Mouse (Mus musculus): ENCODE results near the gene Ffar1. TPM values are rescaled to one million over a fixed set of nuclear protein-coding genes. Genes with fewer than 3 reads are reported as not detected.

The Ffar1 gene
- polyA plus RNA-seq (2014; fragmentation: Nextera tagmentation; extraction: Ambion mirVana) = not detected in 2 replicates

- Histone ChIP-seq H3K36me3 (ENCODE audit: control insufficient read depth, insufficient read depth, low read length) (no peaks in the 10 kb centered on the region), H3K9ac (ENCODE audit: low read depth, low read length) (no peak within 1 kb of the TSS), H3K9me3 (ENCODE audit: control insufficient read depth, low read length) (no peaks in the 10 kb centered on the region), H3K27ac (ENCODE audit: low read depth, low read length) (no peak within 1 kb of the TSS), H3K27me3 (ENCODE audit: control insufficient read depth, insufficient read depth, low read length) (no peaks in the 10 kb centered on the region; the same call in 1 of the 2 replicates), H3K4me3 (ENCODE audit: low read length) (no peak within 1 kb of the TSS), H3K4me1 (ENCODE audit: control insufficient read depth, insufficient read depth, low read length) (0 out of 2 replicates have a peak, but pooled peaks cover 3% of the 10 kb centered on the region), H3K4me2 (replicated peaks; ENCODE audit: low read depth, low read length) (no peak within 1 kb of the TSS)
- WGBS = 88% methylated on average over 12 of the region's 12 CpGs
- ATAC-seq (ENCODE audit: low FRiP score, low TSS enrichment) = no peak
Measured at GRCm38 (mm10) chr7:30861464-30861863, at the start of gene Ffar1. TSS of gene Ffar1 (minus strand) at chr7:30861564.

GRCm38 (mm10) chr7:30909773-30910172 lies 48.4 kb upstream of the Ffar1 start:
- Histone ChIP-seq H3K4me2 (replicated peaks; ENCODE audit: low read depth, low read length) (no peak overlapping the region), H3K9ac (ENCODE audit: low read depth, low read length) (no peak overlapping the region), H3K27me3 (ENCODE audit: control insufficient read depth, insufficient read depth, low read length) (no peaks in the 10 kb centered on the region), H3K4me1 (ENCODE audit: control insufficient read depth, insufficient read depth, low read length) (0 out of 2 replicates have a peak, but pooled peaks cover 3% of the 10 kb centered on the region), H3K36me3 (ENCODE audit: control insufficient read depth, insufficient read depth, low read length) (no peaks in the 10 kb centered on the region), H3K4me3 (ENCODE audit: low read length) (no peak overlapping the region), H3K9me3 (ENCODE audit: control insufficient read depth, low read length) (no peaks in the 10 kb centered on the region), H3K27ac (ENCODE audit: low read depth, low read length) (no peak overlapping the region)
- 80% methylated on average over 6 of the region's 6 CpGs for WGBS
- no peak for ATAC-seq (ENCODE audit: low FRiP score, low TSS enrichment)

- Histone ChIP-seq H3K27ac (ENCODE audit: low read depth, low read length) (no peak overlapping the region), H3K4me2 (replicated peaks; ENCODE audit: low read depth, low read length) (peak overlapping the region; percentile 58), H3K4me3 (ENCODE audit: low read length) (peak overlapping the region; percentile 31), H3K36me3 (ENCODE audit: control insufficient read depth, insufficient read depth, low read length) (no peaks in the 10 kb centered on the region), H3K9ac (ENCODE audit: low read depth, low read length) (no peak overlapping the region), H3K9me3 (ENCODE audit: control insufficient read depth, low read length) (no peaks in the 10 kb centered on the region), H3K27me3 (ENCODE audit: control insufficient read depth, insufficient read depth, low read length) (no peaks in the 10 kb centered on the region), H3K4me1 (ENCODE audit: control insufficient read depth, insufficient read depth, low read length) (0 out of 2 replicates have a peak, but pooled peaks cover 3% of the 10 kb centered on the region)
- ATAC-seq (ENCODE audit: low FRiP score, low TSS enrichment) = peak; percentile 47; the same call in 1 of the 2 replicates
- 25% methylated on average over 16 of the region's 17 CpGs for WGBS
Measured at GRCm38 (mm10) chr7:30908992-30909431, 47.6 kb upstream of the Ffar1 start.

- ATAC-seq (ENCODE audit: low FRiP score, low TSS enrichment) = peak; percentile 84
- Histone ChIP-seq H3K9me3 (ENCODE audit: control insufficient read depth, low read length) (no peaks in the 10 kb centered on the region), H3K4me1 (ENCODE audit: control insufficient read depth, insufficient read depth, low read length) (0 out of 2 replicates have a peak, but pooled peaks cover 3% of the 10 kb centered on the region), H3K27me3 (ENCODE audit: control insufficient read depth, insufficient read depth, low read length) (no peaks in the 10 kb centered on the region), H3K4me2 (replicated peaks; ENCODE audit: low read depth, low read length) (peak overlapping the region; percentile 58), H3K4me3 (ENCODE audit: low read length) (peak overlapping the region; percentile 31), H3K9ac (ENCODE audit: low read depth, low read length) (peak overlapping the region; percentile 31; the same call in 1 of the 2 replicates), H3K36me3 (ENCODE audit: control insufficient read depth, insufficient read depth, low read length) (no peaks in the 10 kb centered on the region), H3K27ac (ENCODE audit: low read depth, low read length) (no peak overlapping the region)
- 3% methylated on average over 23 of the region's 26 CpGs for WGBS
Measured at GRCm38 (mm10) chr7:30908277-30908991, 47.1 kb upstream of the Ffar1 start.

- Histone ChIP-seq H3K4me3 (ENCODE audit: low read length) (no peak overlapping the region), H3K27me3 (ENCODE audit: control insufficient read depth, insufficient read depth, low read length) (no peaks in the 10 kb centered on the region), H3K4me1 (ENCODE audit: control insufficient read depth, insufficient read depth, low read length) (0 out of 2 replicates have a peak, but pooled peaks cover 7% of the 10 kb centered on the region), H3K9me3 (ENCODE audit: control insufficient read depth, low read length) (no peaks in the 10 kb centered on the region), H3K9ac (ENCODE audit: low read depth, low read length) (no peak overlapping the region), H3K27ac (ENCODE audit: low read depth, low read length) (no peak overlapping the region), H3K36me3 (ENCODE audit: control insufficient read depth, insufficient read depth, low read length) (no peaks in the 10 kb centered on the region), H3K4me2 (replicated peaks; ENCODE audit: low read depth, low read length) (no peak overlapping the region)
- 52% methylated on average over 4 of the region's 4 CpGs for WGBS
- ATAC-seq (ENCODE audit: low FRiP score, low TSS enrichment) = no peak
Measured at GRCm38 (mm10) chr7:30904042-30904441, 42.7 kb upstream of the Ffar1 start.

GRCm38 (mm10) chr7:30895217-30895616 lies 33.9 kb upstream of the Ffar1 start:
- no peaks in the 10 kb centered on the region for H3K27me3 ChIP-seq (ENCODE audit: control insufficient read depth, insufficient read depth, low read length)
- no peak overlapping the region for H3K27ac ChIP-seq (ENCODE audit: low read depth, low read length)
- no peaks in the 10 kb centered on the region for H3K36me3 ChIP-seq (ENCODE audit: control insufficient read depth, insufficient read depth, low read length)
- no peak overlapping the region for H3K4me2 ChIP-seq (replicated peaks; ENCODE audit: low read depth, low read length)
- H3K4me3 ChIP-seq (ENCODE audit: low read length) = no peak overlapping the region
- no peaks in the 10 kb centered on the region for H3K9me3 ChIP-seq (ENCODE audit: control insufficient read depth, low read length)
- WGBS = 82% methylated on average over 3 of the region's 3 CpGs
- no peak overlapping the region for H3K9ac ChIP-seq (ENCODE audit: low read depth, low read length)
- H3K4me1 ChIP-seq (ENCODE audit: control insufficient read depth, insufficient read depth, low read length) = peaks cover 9% of the 10 kb centered on the region; the same call in 1 of the 2 replicates
- ATAC-seq (ENCODE audit: low FRiP score, low TSS enrichment) = no peak

- Histone ChIP-seq H3K36me3 (ENCODE audit: control insufficient read depth, insufficient read depth, low read length) (no peaks in the 10 kb centered on the region), H3K9me3 (ENCODE audit: control insufficient read depth, low read length) (no peaks in the 10 kb centered on the region), H3K9ac (ENCODE audit: low read depth, low read length) (no peak overlapping the region), H3K4me1 (ENCODE audit: control insufficient read depth, insufficient read depth, low read length) (peaks cover 5% of the 10 kb centered on the region; the same call in 1 of the 2 replicates), H3K4me3 (ENCODE audit: low read length) (no peak overlapping the region), H3K27ac (ENCODE audit: low read depth, low read length) (0 out of 2 replicates have a peak overlapping the region, but pooled peaks have one; percentile 3), H3K27me3 (ENCODE audit: control insufficient read depth, insufficient read depth, low read length) (no peaks in the 10 kb centered on the region), H3K4me2 (replicated peaks; ENCODE audit: low read depth, low read length) (no peak overlapping the region)
- WGBS = 39% methylated on average over 3 of the region's 3 CpGs
- no peak for ATAC-seq (ENCODE audit: low FRiP score, low TSS enrichment)
Measured at GRCm38 (mm10) chr7:30892515-30892914, 31.2 kb upstream of the Ffar1 start.

- no peaks in the 10 kb centered on the region for H3K9me3 ChIP-seq (ENCODE audit: control insufficient read depth, low read length)
- no peak for ATAC-seq (ENCODE audit: low FRiP score, low TSS enrichment)
- 74% methylated on average over 9 of the region's 9 CpGs for WGBS
- no peak overlapping the region for H3K4me2 ChIP-seq (replicated peaks; ENCODE audit: low read depth, low read length)
- no peaks in the 10 kb centered on the region for H3K27me3 ChIP-seq (ENCODE audit: control insufficient read depth, insufficient read depth, low read length)
- peaks cover 5% of the 10 kb centered on the region; the same call in 1 of the 2 replicates for H3K4me1 ChIP-seq (ENCODE audit: control insufficient read depth, insufficient read depth, low read length)
- no peak overlapping the region for H3K27ac ChIP-seq (ENCODE audit: low read depth, low read length)
- H3K4me3 ChIP-seq (ENCODE audit: low read length) = no peak overlapping the region
- no peaks in the 10 kb centered on the region for H3K36me3 ChIP-seq (ENCODE audit: control insufficient read depth, insufficient read depth, low read length)
- H3K9ac ChIP-seq (ENCODE audit: low read depth, low read length) = no peak overlapping the region
Measured at GRCm38 (mm10) chr7:30891746-30892145, 30.4 kb upstream of the Ffar1 start.

- Histone ChIP-seq H3K27me3 (ENCODE audit: control insufficient read depth, insufficient read depth, low read length) (no peaks in the 10 kb centered on the region), H3K4me2 (replicated peaks; ENCODE audit: low read depth, low read length) (no peak overlapping the region), H3K36me3 (ENCODE audit: control insufficient read depth, insufficient read depth, low read length) (no peaks in the 10 kb centered on the region), H3K4me3 (ENCODE audit: low read length) (no peak overlapping the region), H3K9me3 (ENCODE audit: control insufficient read depth, low read length) (no peaks in the 10 kb centered on the region), H3K4me1 (ENCODE audit: control insufficient read depth, insufficient read depth, low read length) (peaks cover 5% of the 10 kb centered on the region; the same call in 1 of the 2 replicates), H3K27ac (ENCODE audit: low read depth, low read length) (no peak overlapping the region), H3K9ac (ENCODE audit: low read depth, low read length) (no peak overlapping the region)
- 59% methylated on average over 2 of the region's 2 CpGs for WGBS
- no peak for ATAC-seq (ENCODE audit: low FRiP score, low TSS enrichment)
Measured at GRCm38 (mm10) chr7:30890681-30891080, 29.3 kb upstream of the Ffar1 start.
